Mouse (Mus musculus): Measurements from ENCODE around the gene Senp7. TPM values are rescaled to one million over a fixed set of nuclear protein-coding genes. Genes with fewer than 3 reads are reported as not detected.
A peak's percentile ranks its signal among the peaks of the same experiment; 100 is the strongest.

Senp7 gene
- total RNA-seq, 1 experiment, result 6.2 TPM

DNA sequence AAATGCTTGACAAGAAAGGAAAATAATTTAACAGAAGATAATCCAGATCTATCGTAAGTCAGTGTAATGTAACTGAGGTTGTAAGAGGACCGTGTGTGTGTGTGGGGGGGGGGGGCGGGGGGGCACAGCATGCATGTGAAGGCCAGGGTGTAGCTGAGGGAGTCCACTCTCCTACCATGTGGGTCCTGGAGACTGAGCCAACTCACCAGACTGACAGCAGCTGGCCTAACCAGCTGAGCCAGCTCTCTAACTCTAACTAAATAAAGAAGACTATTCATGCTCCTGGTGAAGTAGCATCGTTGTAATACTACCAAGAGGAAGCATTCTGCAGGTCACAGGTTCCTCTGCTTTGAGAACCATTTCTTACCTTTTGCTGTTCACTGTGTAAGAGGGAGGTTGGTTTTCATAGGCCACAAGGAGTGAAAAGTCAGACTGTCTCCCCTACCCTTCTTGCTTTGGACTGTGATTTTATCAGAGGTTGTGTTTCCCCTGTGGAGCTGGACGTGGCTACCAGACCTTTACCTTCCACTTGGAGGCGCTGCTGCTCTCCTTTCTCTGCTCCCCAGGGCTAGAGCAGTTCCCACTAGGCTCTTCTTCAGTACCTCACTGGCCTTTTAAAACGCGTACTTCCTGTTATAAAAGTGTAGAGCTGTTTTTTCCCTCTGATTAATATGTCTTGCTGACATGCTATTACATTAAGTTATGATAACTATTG, 127.9 kb downstream of the Senp7 start:
- Histone ChIP-seq H3K4me1 (ENCODE audit: control insufficient read depth in 2 of 2, insufficient read depth in 2 of 2, low read length in 2 of 2, poor library complexity in 1 of 2) (no peaks in the 10 kb centered on the region), H3K27ac (ENCODE audit: insufficient read depth, low read depth, low read length, poor library complexity, severe bottlenecking) (no peak overlapping the region), H3K4me3 (ENCODE audit: insufficient read depth in 1 of 2, low read depth in 1 of 2, low read length in 2 of 2, poor library complexity in 1 of 2, severe bottlenecking in 1 of 2) (no peak overlapping the region), H3K36me3 (ENCODE audit: control insufficient read depth, insufficient read depth, low read length, poor library complexity, severe bottlenecking) (no peaks in the 10 kb centered on the region), H3K9ac (ENCODE audit: insufficient read depth, low read depth, low read length, poor library complexity, severe bottlenecking) (no peak overlapping the region), H3K9me3 (ENCODE audit: control insufficient read depth, insufficient read depth, low read depth, low read length) (no peaks in the 10 kb centered on the region)
- in situ Hi-C loops (cut with MboI; ENCODE audit: low sequenced_read_pairs in 2 of 2, unreplicated experiment in 2 of 2), result no loop called here
- peak; percentile 37 for DNase-seq (ENCODE audit: low read depth, low spot score)
- TF ChIP-seq ZNF384 (IDR thresholded peaks at IDR 0.05; ENCODE audit: low read depth, low read length) (no peak), ZC3H11A (IDR thresholded peaks at IDR 0.05; ENCODE audit: borderline replicate concordance, low read depth, low read length) (peak; percentile 63; the same call in 1 of the 2 replicates)

GRCm38 (mm10) chr16:56186863-56187262, 138.7 kb downstream of the Senp7 start:
- Histone ChIP-seq H3K36me3 (ENCODE audit: control insufficient read depth, insufficient read depth, low read length, poor library complexity, severe bottlenecking) (no peaks in the 10 kb centered on the region), H3K9ac (ENCODE audit: insufficient read depth, low read depth, low read length, poor library complexity, severe bottlenecking) (no peak overlapping the region), H3K27ac (ENCODE audit: insufficient read depth, low read depth, low read length, poor library complexity, severe bottlenecking) (no peak overlapping the region), H3K9me3 (ENCODE audit: control insufficient read depth, insufficient read depth, low read depth, low read length) (no peaks in the 10 kb centered on the region), H3K4me3 (ENCODE audit: insufficient read depth in 1 of 2, low read depth in 1 of 2, low read length in 2 of 2, poor library complexity in 1 of 2, severe bottlenecking in 1 of 2) (no peak overlapping the region), H3K4me1 (ENCODE audit: control insufficient read depth in 2 of 2, insufficient read depth in 2 of 2, low read length in 2 of 2, poor library complexity in 1 of 2) (no peaks in the 10 kb centered on the region)
- no peak for DNase-seq (ENCODE audit: low read depth, low spot score)
- in situ Hi-C loops (cut with MboI; ENCODE audit: low sequenced_read_pairs in 2 of 2, unreplicated experiment in 2 of 2), result no loop called here
- TF ChIP-seq MAFK (IDR thresholded peaks at IDR 0.05; ENCODE audit: insufficient read depth, low read depth, low read length) (no peak), HCFC1 (IDR thresholded peaks at IDR 0.05; ENCODE audit: borderline replicate concordance, insufficient read depth, low read length) (no peak), ZC3H11A (IDR thresholded peaks at IDR 0.05; ENCODE audit: borderline replicate concordance, low read depth, low read length) (no peak), CHD2 (IDR thresholded peaks at IDR 0.05; ENCODE audit: low read depth, low read length) (no peak), ZNF384 (IDR thresholded peaks at IDR 0.05; ENCODE audit: low read depth, low read length) (no peak)

- Histone ChIP-seq H3K27ac (ENCODE audit: insufficient read depth, low read depth, low read length, poor library complexity, severe bottlenecking) (no peak overlapping the region), H3K9ac (ENCODE audit: insufficient read depth, low read depth, low read length, poor library complexity, severe bottlenecking) (no peak overlapping the region), H3K4me3 (ENCODE audit: insufficient read depth in 1 of 2, low read depth in 1 of 2, low read length in 2 of 2, poor library complexity in 1 of 2, severe bottlenecking in 1 of 2) (no peak overlapping the region), H3K9me3 (ENCODE audit: control insufficient read depth, insufficient read depth, low read depth, low read length) (no peaks in the 10 kb centered on the region), H3K36me3 (ENCODE audit: control insufficient read depth, insufficient read depth, low read length, poor library complexity, severe bottlenecking) (no peaks in the 10 kb centered on the region), H3K4me1 (ENCODE audit: control insufficient read depth in 2 of 2, insufficient read depth in 2 of 2, low read length in 2 of 2, poor library complexity in 1 of 2) (no peaks in the 10 kb centered on the region)
- TF ChIP-seq ZNF384 (IDR thresholded peaks at IDR 0.05; ENCODE audit: low read depth, low read length), result no peak
- TF ChIP-seq ZC3H11A (IDR thresholded peaks at IDR 0.05; ENCODE audit: borderline replicate concordance, low read depth, low read length), result no peak
- no peak for TF ChIP-seq CHD2 (IDR thresholded peaks at IDR 0.05; ENCODE audit: low read depth, low read length)
- no peak for TF ChIP-seq HCFC1 (IDR thresholded peaks at IDR 0.05; ENCODE audit: borderline replicate concordance, insufficient read depth, low read length)
- no peak for TF ChIP-seq MAFK (IDR thresholded peaks at IDR 0.05; ENCODE audit: insufficient read depth, low read depth, low read length)
- in situ Hi-C loops (cut with MboI; ENCODE audit: low sequenced_read_pairs in 2 of 2, unreplicated experiment in 2 of 2), result no loop called here
- no peak for DNase-seq (ENCODE audit: low read depth, low spot score)
These were observed 140.1 kb downstream of the Senp7 start for GRCm38 (mm10) chr16:56188198-56188597.

DNA sequence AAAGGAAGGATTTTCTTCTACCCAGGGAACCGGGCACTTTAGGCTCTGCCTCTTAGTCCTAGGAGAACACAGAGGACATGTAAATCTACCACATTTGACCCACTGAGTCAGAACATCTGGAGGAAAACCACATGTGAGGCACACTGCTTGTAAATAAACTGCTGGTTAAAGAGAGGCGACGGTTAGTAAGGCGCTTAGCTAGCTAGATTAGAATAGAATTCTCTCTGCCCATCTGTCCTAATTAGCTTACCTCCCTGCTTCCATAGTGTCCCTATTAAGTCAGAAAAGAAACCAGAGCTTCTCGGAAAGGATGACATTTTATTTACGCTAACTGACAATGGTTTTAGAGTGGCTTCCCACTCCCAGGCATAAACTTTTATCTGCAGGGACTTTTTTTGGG, 155.9 kb downstream of the Senp7 start, which contains the start of gene Impg2:
Impg2 (plus strand) TSS at position 263 of the 400 bp plus-strand sequence.
- in situ Hi-C loops (cut with MboI; ENCODE audit: low sequenced_read_pairs in 2 of 2, unreplicated experiment in 2 of 2), result no loop called here

More for the DNA sequence above, 155.9 kb downstream of the Senp7 start, which contains the start of gene Impg2:
- no peaks in the 10 kb centered on the region for H3K4me1 ChIP-seq (ENCODE audit: control insufficient read depth in 2 of 2, insufficient read depth in 2 of 2, low read length in 2 of 2, poor library complexity in 1 of 2)
- H3K9me3 ChIP-seq (ENCODE audit: control insufficient read depth, insufficient read depth, low read depth, low read length), result no peaks in the 10 kb centered on the region
- H3K9ac ChIP-seq (ENCODE audit: insufficient read depth, low read depth, low read length, poor library complexity, severe bottlenecking), result no peak within 1 kb of the TSS
- H3K4me3 ChIP-seq (ENCODE audit: insufficient read depth in 1 of 2, low read depth in 1 of 2, low read length in 2 of 2, poor library complexity in 1 of 2, severe bottlenecking in 1 of 2), result no peak within 1 kb of the TSS
- no peak for DNase-seq (ENCODE audit: low read depth, low spot score)
- no peaks in the 10 kb centered on the region for H3K36me3 ChIP-seq (ENCODE audit: control insufficient read depth, insufficient read depth, low read length, poor library complexity, severe bottlenecking)
- no peak for TF ChIP-seq ZNF384 (IDR thresholded peaks at IDR 0.05; ENCODE audit: low read depth, low read length)
- TF ChIP-seq MAFK (IDR thresholded peaks at IDR 0.05; ENCODE audit: insufficient read depth, low read depth, low read length), result no peak
- no peak for TF ChIP-seq ZC3H11A (IDR thresholded peaks at IDR 0.05; ENCODE audit: borderline replicate concordance, low read depth, low read length)
- no peak for TF ChIP-seq CHD2 (IDR thresholded peaks at IDR 0.05; ENCODE audit: low read depth, low read length)
- no peak for TF ChIP-seq HCFC1 (IDR thresholded peaks at IDR 0.05; ENCODE audit: borderline replicate concordance, insufficient read depth, low read length)
- H3K27ac ChIP-seq (ENCODE audit: insufficient read depth, low read depth, low read length, poor library complexity, severe bottlenecking), result no peak within 1 kb of the TSS
